Comparison of ENCODE assay signal across 8 mouse cellular contexts in the genomic region with DNA sequence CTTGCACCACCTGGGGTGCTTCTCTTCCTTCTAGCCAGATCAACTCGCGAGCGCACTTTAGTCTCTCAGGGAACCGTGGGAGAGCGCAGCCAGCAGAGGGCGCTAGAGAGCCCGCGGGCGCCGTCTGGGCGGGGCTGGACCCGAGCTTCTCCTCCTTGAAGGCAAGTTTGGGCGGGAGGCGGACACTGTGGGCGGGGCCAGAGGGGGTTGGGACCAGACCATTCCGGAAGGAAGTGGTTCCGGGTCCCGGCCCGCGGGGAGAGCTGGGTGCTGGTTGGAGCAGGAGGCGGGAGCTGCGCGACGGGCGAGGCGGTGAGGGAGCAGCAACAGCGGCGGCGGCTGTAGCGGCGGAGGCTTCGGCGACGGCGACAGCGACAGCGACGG. TPM values are rescaled to one million over a fixed set of nuclear protein-coding genes. Genes with fewer than 3 reads are reported as not detected.
DNase-seq lines count a peak whose midpoint lies in the region; ATAC-seq and TF ChIP-seq lines count a peak whose summit lies in the region.

No protein-coding gene starts in this region.

- peak overlapping the region; percentile 85 for H3K27ac ChIP-seq in hindbrain, embryonic 13.5 days

- H3K27me3 ChIP-seq in Patski: peaks cover 7% of the 10 kb centered on the region
- H3K27me3 ChIP-seq in hindbrain, embryonic 13.5 days: no peaks in the 10 kb centered on the region

- in situ Hi-C loops in Patski (cut with MboI; ENCODE audit: low pct_unique_long_range_greater_than_20kb): no loop called here

- peak; percentile 94 for ATAC-seq in Patski
- ATAC-seq in hindbrain, embryonic 13.5 days (ENCODE audit: low FRiP score): peak; percentile 98

- peaks cover 4% of the 10 kb centered on the region for H3K4me1 ChIP-seq in hindbrain, embryonic 13.5 days (replicated peaks)

- 14% methylated on average over 33 of the region's 38 CpGs for WGBS in hindbrain, embryonic 13.5 days

- H3K9me3 ChIP-seq in hindbrain, embryonic 13.5 days: no peaks in the 10 kb centered on the region

- CTCF ChIA-PET in Patski (lab: Charles Lee): interaction anchor here (0.8 kb wide), 1 partner anchor 18 kb away, joined by 3 read pairs; no protein-coding TSS in a partner anchor

- POLR2A ChIA-PET in Patski (lab: Charles Lee): no interaction called here

- DNase-seq in Patski (ENCODE audit: low read depth, low spot score): peak; percentile 43
- DNase-seq in cerebellum, postnatal 14 days: peak; percentile 95 to 97
- peak; percentile 92 to 94 for DNase-seq in frontal cortex, postnatal 14 days (ENCODE audit: low spot score in 2 of 2)
- peak; percentile 84 to 85 for DNase-seq in layer of hippocampus, postnatal 25 days (ENCODE audit: extremely low spot score in 1 of 2, low spot score in 1 of 2)
- DNase-seq in lung, postnatal 25 days (ENCODE audit: low spot score): peak; percentile 96
- peak; percentile 94 for DNase-seq in retina, embryonic 14.5 days (ENCODE audit: low spot score)
- DNase-seq in thymus, postnatal 4 days: peak; percentile 97

- peak overlapping the region; percentile 61 for H3K4me3 ChIP-seq in hindbrain, embryonic 13.5 days

- TF ChIP-seq CTCF in Patski (IDR thresholded peaks at IDR 0.05): no peak

- H3K9ac ChIP-seq in hindbrain, embryonic 13.5 days: peak overlapping the region; percentile 77

- no peaks in the 10 kb centered on the region for H3K36me3 ChIP-seq in hindbrain, embryonic 13.5 days

- H3K4me2 ChIP-seq in hindbrain, embryonic 13.5 days: peak overlapping the region; percentile 55

RNA-seq across cellular contexts. Expression of a gene that starts 5.9 kb away (rescaled TPM):
- polyA plus RNA-seq in Patski (2021): 11.9 TPM
- 28.5 and 29.1 TPM in 2 replicates for polyA plus RNA-seq in hindbrain, embryonic 13.5 days (2015; fragmentation: Nextera tagmentation; extraction: Ambion mirVana)
- 1 to 10 TPM; 6.8 to 8.1 TPM for total RNA-seq in layer of hippocampus, postnatal 25 days (2021)

Comparison
In these comparisons a context has a peak if more than half of its experiments do, and no peak if none do; other contexts are left out.
1. Peak in every context shown above with its lines: DNase-seq, ATAC-seq, H3K4me3 ChIP-seq and H3K27ac ChIP-seq.
2. DNase-seq: peak in every context shown above with its lines; median percentile 97 in thymus, postnatal 4 days; 96 in cerebellum, postnatal 14 days; 96 in lung, postnatal 25 days; 94 in retina, embryonic 14.5 days; 93 in frontal cortex, postnatal 14 days; 84 in layer of hippocampus, postnatal 25 days; 43 in Patski.